Mouse (Mus musculus) heart, embryonic 12.5 days (tissue): ENCODE results near the gene Kif16b. TPM values are rescaled to one million over a fixed set of nuclear protein-coding genes. Genes with fewer than 3 reads are reported as not detected.
"Not testable (repeated sequence)": the region's sequence is repeated elsewhere in the genome, so short reads cannot be mapped to it uniquely, and the experiment has no call there.

Experiments used
- ATAC-seq: fragments of 200-750 bp; cut with Nextera tagmentation; 2 replicates; pipeline ENCODE4 v1.8.0; 2017; ENCODE audit warnings: moderate TSS enrichment, moderate library complexity; ENCODE audit not compliant: insufficient number of reproducible peaks, low FRiP score
- H3K27ac ChIP-seq: fragments of 300-500 bp; sonication (generic); 2 replicates; pipeline ENCODE4 v1.5.1; 2016; ENCODE audit warnings: mild to moderate bottlenecking, moderate library complexity; ENCODE audit not compliant: poor library complexity, severe bottlenecking
- H3K27me3 ChIP-seq: fragments of 300-500 bp; sonication (generic); replicated peaks from 2 replicates; pipeline ENCODE4 v1.6.1; 2016; ENCODE audit warnings: mild to moderate bottlenecking, moderate library complexity
- H3K36me3 ChIP-seq: fragments of 300-500 bp; sonication (generic); 2 replicates; pipeline ENCODE4 v1.6.1; 2016; ENCODE audit warnings: mild to moderate bottlenecking, moderate library complexity
- H3K4me1 ChIP-seq: fragments of 300-500 bp; sonication (generic); replicated peaks from 2 replicates; pipeline ENCODE4 v1.6.1; 2016; ENCODE audit warnings: mild to moderate bottlenecking
- H3K4me2 ChIP-seq: fragments of 300-500 bp; sonication (generic); 2 replicates; pipeline ENCODE4 v1.6.1; 2016; ENCODE audit warnings: mild to moderate bottlenecking, moderate library complexity
- H3K4me3 ChIP-seq: fragments of 300-500 bp; sonication (generic); 2 replicates; pipeline ENCODE4 v1.5.1; 2016; ENCODE audit warnings: mild to moderate bottlenecking
- H3K9ac ChIP-seq: fragments of 300-500 bp; sonication (generic); 2 replicates; pipeline ENCODE4 v1.6.1; 2016; ENCODE audit warnings: mild to moderate bottlenecking, moderate library complexity
- H3K9me3 ChIP-seq: fragments of 300-500 bp; sonication (generic); replicated peaks from 2 replicates; pipeline ENCODE4 v1.6.1; 2016; ENCODE audit warnings: mild to moderate bottlenecking, moderate library complexity
- WGBS: fragments of 180-500 bp; shearing (Covaris S2); methylation state at CpG from one replicate; pipeline ENCODE4 v1.1.7; 2016; 5-methylcytosine and 5-hydroxymethylcytosine counted together
- polyA plus RNA-seq: library from polyadenylated mRNA; unstranded; fragments of >200 nt; fragmentation: Nextera tagmentation; extraction: Ambion mirVana; gene quantifications from 2 replicates; pipeline ENCODE4 v1.2.1, GENCODE M21; 2016

Kif16b gene
- polyA plus RNA-seq, 1 experiment from 2014 or later = 13.9 TPM

GRCm38 (mm10) chr2:142584851-142585737 lies 316.2 kb downstream of the Kif16b start:
- Histone ChIP-seq H3K9ac (no peak overlapping the region), H3K27ac (no peak overlapping the region), H3K9me3 (no peaks in the 10 kb centered on the region), H3K27me3 (no peaks in the 10 kb centered on the region), H3K4me3 (no peak overlapping the region), H3K36me3 (no peaks in the 10 kb centered on the region), H3K4me1 (peaks cover 10% of the 10 kb centered on the region), H3K4me2 (no peak overlapping the region)
- ATAC-seq = no peak
- 80% methylated on average over 11 of the region's 11 CpGs for WGBS

GRCm38 (mm10) chr2:142580449-142580848 lies 320.9 kb downstream of the Kif16b start:
- Histone ChIP-seq H3K4me2 (no peak overlapping the region), H3K9me3 (no peaks in the 10 kb centered on the region), H3K27ac (no peak overlapping the region), H3K4me1 (no peaks in the 10 kb centered on the region), H3K9ac (no peak overlapping the region), H3K36me3 (no peaks in the 10 kb centered on the region), H3K27me3 (no peaks in the 10 kb centered on the region), H3K4me3 (no peak overlapping the region)
- ATAC-seq = no peak

- H3K4me1 ChIP-seq, H3K9ac ChIP-seq, H3K36me3 ChIP-seq, H3K4me3 ChIP-seq, H3K27ac ChIP-seq, ATAC-seq, H3K9me3 ChIP-seq, H3K4me2 ChIP-seq, H3K27me3 ChIP-seq: not testable (repeated sequence)
- 58% methylated on average over 9 of the region's 9 CpGs for WGBS
Observed at GRCm38 (mm10) chr2:142577414-142577813, 323.9 kb downstream of the Kif16b start.

GRCm38 (mm10) chr2:142569771-142570170 lies 331.6 kb downstream of the Kif16b start:
- Histone ChIP-seq H3K27ac (no peak overlapping the region), H3K27me3 (no peaks in the 10 kb centered on the region), H3K4me1 (no peaks in the 10 kb centered on the region), H3K4me3 (no peak overlapping the region), H3K9me3 (no peaks in the 10 kb centered on the region), H3K36me3 (no peaks in the 10 kb centered on the region), H3K9ac (no peak overlapping the region), H3K4me2 (no peak overlapping the region)
- WGBS = 67% methylated on average over 8 of the region's 8 CpGs
- ATAC-seq = no peak

Other genes starting within 250 kb of the Kif16b start
- 49.9 and 53.3 TPM in 2 replicates for gene Snrpb2, start 161.5 kb upstream of the Kif16b start, polyA plus RNA-seq
- gene Otor, start 176.9 kb upstream of the Kif16b start, polyA plus RNA-seq = 0.27 and 0.55 TPM in 2 replicates